Mouse (Mus musculus) gastrocnemius, adult 18-20 months (tissue): ENCODE results near the gene Vasn. TPM values are rescaled to one million over a fixed set of nuclear protein-coding genes. Genes with fewer than 3 reads are reported as not detected.

Experiments
- DNase-seq: peaks from one replicate; pipeline ENCODE4 v3.0.0; 2021; ENCODE audit warnings: low spot score
- total RNA-seq, 2 experiments: library from RNA; stranded (reverse); gene quantifications; 2 replicates each; pipeline ENCODE4 v1.2.3; 2021

Gene Vasn
- total RNA-seq, 2 experiments from 2014 or later = 4.1 to 5.0 TPM

DNA sequence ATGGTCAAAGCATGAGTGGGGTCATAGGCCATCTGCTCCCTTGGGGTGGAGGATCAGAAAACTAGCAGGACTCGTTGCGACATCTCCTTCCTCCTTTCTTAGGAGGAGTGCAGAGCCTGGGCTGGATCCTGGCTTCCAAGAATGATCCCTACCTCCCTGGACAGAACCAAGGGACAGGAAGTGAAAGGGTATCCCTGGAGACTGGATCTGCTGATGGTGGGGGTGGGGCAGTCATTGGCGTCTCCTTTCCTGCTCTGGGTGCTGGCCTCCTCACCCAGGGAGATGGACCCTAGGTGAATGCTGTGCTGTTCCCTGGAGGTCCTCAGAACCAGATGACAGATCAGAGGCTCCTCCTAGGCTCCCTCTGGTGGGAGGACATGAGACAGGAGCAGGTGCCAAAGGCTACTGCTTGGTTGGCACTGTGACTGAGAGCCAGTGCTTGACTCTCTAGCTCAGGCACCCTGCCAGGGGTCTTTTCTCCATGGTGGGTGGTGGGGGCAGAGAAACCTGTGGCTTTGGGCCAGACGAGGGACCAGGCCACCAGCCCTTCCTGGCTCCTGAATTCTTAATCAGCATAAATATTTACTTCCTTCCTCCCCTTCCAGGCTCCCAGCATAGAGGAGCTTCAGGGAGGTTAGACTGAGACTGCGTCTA, 33.2 kb upstream of the Vasn start:
- DNase-seq = peak; percentile 72

DNA sequence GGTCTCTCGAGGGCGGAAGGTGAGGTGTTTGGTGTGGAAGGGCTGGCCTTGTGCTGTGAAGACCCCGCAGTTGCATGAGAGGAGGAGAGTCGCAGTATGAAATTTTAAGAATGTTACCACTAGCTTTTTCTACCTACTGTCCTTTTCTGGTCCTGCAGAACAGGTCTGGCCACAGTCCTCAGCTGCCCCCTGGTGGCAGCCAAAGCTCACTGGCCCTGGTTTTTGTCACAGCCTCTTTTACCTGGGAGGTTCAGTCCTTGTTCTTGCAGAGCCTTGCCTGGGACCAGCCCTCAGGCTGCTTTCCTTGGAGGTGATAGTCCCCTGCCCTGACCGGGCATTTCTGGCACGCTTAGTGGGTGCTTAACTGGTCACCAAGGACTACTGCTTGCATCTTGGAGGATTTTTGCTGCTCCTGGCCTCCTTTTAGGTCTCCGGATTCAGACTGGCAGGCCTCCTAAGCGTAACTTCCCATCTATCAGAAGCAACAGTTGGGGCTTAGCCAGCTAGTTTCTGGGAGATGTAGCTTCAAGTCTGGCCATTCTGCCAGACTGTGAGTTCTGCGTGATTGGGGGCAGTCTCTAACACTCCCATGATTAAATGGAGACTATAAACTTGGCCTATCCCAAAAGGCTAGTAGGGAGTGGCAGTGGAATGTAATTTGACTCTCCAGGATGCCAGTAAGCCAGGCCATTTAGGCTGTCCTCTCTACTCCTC, 31.8 kb upstream of the Vasn start:
- peak; percentile 84 for DNase-seq

DNA sequence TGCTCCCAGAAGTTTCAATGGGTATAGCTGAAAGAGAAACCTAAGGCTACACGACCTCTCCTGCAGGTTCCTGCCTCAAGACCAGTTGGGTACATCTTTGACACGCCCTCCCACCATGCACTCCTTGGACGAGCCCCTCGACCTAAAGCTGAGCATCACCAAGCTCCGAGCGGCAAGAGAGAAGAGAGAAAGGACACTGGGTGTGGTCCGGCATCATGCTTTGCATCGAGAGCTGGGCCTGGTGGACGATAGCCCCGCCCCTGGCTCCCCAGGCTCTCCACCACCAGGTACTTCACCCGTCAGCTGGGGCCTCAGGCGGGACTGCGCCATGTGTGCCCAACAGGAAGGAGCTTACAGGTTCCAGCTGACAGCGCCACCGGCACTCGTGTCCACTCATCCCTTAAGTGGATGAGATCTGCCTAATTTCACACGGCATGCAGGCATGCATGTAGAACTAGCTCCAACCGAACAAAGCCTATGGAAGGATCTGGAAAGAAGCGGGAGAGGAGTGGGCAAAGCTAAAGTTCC, 31.1 kb upstream of the Vasn start:
- DNase-seq = no peak

DNA sequence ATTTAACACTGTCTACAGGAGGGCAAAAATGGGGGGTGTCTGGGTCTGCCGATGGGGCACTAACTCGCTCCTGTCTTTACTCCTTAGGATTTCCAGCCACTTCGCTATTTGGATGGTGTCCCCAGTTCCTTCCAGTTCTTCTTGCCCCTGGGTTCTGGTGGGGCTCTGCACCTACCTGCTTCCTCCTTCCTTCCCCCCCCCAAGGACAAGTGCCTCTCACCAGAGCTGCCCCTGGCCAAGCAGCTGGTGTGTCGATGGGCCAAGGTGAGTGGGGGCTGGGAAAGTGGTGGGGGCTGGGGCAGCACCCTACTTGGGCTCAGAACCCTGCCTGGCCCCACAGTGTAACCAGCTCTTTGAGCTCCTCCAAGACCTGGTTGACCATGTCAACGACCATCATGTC, 28.5 kb upstream of the Vasn start:
- no peak for DNase-seq

DNA sequence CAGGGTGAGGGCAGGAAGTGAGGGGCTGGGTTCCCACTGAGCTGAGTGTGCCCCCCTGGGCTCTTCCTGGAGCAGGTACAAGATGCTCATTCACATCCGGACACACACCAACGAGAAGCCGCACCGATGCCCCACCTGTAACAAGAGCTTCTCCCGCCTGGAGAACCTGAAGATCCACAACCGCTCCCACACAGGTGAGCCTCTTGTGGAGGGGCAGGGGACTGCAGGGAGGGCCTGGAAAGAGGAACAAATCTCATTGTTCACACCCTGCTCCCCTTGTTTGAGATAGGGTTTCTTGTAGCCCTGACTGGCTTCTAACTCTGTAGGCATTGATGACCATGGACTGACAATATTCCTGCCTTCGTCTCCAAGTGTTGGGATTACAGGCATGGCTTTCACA, 28.1 kb upstream of the Vasn start:
- DNase-seq = no peak

DNA sequence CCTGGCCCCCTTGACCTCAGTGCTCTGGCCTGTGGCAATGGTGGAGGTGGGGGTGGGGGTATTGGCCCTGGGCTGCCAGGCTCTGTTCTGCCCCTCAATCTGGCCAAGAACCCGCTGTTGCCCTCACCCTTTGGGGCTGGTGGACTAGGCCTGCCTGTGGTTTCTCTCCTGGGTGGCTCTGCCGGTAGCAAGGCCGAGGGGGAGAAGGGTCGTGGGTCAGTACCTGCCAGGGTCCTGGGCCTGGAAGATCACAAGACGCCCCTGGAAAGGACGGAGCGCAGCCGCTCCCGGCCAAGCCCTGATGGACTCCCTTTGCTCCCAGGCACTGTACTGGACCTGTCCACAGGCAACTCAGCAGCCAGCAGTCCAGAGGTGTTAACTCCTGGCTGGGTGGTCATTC, 26.0 kb upstream of the Vasn start:
- DNase-seq = no peak

DNA sequence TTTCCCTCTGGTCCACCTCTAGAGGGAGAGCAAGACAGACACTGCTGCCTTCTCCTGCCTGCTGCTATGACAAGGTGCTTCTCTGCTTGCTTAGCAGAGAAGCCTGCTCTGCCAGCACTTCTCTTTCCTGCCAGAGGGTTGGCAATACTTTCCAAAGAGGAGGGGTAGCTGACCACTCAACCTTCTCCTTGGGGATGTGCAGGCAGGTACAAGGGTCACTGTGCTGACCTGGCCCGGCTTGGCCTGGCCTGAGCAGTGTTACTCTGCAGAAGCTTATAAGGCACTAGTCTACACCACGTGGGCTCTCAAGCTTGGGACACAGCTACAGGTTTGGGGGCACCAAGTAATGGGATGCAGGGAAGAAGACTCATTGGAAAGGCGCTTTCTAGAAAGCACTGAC, 25.1 kb upstream of the Vasn start:
- DNase-seq = no peak

DNA sequence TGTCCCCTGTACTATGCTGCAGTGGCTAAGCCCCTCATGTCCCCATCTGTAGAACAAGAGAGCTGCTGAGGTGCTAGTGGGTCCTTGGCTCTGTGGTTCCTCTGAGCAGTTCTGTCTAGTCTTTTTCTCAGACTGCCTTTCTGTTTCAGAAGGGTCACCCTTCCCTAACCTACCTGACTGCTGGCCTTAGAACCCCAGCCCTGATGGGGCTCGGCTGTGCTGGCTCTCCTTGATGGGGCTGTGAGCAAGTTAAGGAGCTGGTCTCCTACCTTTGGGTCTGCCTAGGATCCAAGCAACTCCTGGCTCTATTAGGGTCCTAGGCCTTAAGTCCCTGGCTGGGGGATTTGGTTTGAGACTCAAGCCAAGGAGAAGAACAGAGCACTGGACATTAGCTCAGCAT, 24.4 kb upstream of the Vasn start:
- no peak for DNase-seq

DNA sequence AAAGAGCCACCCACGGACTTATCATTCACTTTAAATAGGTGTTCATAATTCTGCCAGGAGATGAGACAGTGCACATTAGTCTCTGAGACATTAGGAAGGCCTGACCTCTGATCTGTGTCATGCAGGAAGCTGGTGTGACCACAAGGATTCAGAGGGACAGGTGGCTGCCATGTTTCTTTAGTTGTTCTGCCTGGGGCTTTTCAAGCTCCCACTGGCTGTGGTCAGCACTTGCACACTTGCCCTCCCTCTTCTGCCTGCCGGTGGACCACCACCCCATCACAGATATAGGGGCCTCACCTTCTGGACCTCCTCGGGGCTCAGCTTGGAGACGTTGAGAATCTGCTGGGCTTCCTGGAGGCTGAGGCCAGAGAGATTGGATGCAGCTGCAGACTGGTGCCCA, 22.9 kb upstream of the Vasn start:
- no peak for DNase-seq

DNA sequence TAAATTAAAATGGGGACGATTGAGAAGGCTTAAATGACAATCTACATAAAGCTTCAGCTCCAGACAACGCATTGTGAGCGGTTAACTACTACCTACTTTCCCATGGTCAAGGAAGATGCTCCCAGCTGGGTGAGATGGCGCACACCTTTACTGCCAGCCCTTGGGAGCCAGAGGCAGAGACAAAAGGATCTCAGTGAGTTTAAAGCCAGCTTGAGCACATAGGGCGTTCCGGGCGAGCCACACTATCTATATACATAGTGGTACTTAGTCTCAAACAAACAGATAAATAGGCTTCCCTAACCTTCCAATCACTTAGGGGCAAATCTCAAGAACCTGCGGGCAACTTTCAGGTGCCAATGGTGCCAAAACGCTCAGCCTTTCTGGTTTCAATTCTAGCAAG, 15.7 kb upstream of the Vasn start:
- no peak for DNase-seq

DNA sequence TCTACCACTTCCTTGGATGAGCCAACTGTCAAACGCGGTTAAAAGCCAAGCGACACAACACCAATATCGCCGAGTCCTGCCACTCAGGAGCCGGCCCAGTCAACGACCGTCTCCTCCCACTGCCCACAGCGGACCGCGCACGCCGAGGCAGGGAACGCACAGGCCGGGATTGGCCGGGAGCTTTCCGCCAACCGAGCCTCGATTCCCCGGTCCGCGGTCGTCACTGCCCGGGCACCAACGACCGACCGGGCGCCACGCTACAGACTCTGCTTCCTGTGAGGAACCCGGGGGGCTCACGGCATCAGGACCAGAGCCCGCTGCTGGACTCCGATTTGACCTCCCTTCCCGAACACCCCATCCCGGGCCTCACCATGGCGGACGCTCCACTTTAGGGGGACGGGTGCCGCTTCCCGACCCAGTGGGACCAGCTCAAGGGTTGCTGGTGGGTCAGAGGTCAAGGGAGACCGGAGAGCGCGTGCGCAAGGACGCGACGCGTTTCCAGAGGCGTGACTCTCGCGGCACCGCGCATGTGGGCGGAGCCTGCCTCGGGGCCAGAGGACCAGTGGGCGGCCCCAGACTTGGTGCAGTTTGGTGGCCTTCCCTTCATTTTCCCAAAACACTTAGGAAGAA, 15.1 kb upstream of the Vasn start, which contains the start of gene Pam16:
Gene Pam16 (minus strand): TSS at position 508 of the 630 bp plus-strand sequence.
- DNase-seq = peak; percentile 94

DNA sequence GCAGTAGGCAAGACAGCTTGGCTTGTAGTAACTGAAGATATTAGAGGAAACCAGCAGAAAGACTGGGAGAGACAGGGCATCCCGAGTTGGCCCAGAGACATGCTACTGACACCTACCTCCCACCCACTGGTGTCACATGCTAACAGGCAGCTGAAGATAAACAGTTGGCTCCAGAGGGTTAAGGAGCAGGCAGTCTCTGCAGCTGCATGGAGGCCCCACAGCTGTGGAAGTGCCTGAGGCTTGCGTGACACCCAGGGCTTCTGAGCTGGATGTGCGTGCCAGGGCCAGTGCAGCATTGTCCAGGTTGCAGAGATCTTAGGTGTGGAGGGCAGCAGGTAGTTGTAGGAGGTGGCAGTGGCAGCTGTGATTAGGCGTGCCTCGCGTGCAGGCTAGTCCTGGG, 12.6 kb upstream of the Vasn start:
- no peak for DNase-seq

DNA sequence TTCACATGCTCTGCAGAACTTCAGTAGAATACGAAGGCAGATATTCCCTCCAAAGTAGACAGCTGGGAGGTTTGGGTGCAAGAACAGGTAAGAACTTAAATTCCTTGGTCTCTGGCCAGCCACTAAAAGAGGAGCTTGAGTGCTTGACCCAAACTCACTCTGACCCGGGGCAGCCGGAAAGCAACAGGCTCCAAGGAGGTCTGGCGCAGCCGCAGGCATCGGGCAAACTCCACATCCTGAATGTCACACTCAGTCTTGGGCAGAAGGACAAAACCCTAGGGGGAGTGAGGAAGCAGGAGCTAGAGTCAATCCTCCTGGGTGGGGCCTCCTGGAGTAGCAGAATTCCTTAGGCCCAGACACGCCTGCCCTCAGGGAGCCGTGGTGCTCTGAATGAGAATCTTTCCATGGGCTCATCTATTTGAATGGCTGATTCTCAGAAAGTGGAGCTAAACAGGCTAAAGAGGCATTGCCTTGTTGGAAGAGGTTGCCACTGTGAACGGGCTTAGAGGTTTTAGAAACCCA, 10.8 kb upstream of the Vasn start:
- no peak for DNase-seq

DNA sequence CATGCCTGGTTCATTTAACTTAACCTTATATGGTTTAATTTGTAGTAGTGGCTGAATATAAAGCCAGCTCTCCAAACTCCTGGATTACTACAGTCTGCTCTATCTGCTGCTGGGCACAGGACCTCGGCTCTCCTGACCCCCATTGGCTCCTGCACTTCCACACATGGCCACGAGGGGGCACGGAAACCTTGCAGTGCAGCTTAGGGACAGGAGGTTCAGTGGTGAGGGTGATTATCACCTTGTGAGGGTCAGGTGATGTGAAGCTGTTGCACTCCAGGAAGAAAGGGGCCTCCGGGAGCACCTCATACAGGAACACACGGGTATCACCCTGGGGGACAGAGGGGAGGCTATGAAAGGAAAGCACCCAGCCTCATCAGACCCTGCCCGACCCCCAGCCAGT, 9.8 kb upstream of the Vasn start:
- peak; percentile 90 for DNase-seq

DNA sequence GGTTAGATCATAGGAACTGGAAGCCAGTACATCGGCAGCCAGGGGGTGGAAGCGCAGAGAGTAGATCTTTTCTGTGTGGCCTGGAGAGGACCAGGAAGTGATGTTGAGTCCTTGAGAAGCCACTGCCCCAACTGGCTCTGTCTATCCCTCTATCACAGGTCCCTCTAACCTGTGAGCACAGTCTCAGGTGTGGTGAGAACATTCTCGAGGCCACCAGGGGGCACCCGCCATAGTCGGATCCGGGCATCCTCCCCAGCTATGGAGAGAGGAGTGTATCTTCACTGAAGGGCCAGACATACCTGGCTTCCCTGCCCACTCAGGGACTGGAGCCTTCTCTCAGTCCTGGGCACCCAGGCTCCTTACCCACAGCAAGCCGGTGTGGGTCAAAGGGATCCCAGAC, 7.7 kb upstream of the Vasn start:
- DNase-seq = no peak

DNA sequence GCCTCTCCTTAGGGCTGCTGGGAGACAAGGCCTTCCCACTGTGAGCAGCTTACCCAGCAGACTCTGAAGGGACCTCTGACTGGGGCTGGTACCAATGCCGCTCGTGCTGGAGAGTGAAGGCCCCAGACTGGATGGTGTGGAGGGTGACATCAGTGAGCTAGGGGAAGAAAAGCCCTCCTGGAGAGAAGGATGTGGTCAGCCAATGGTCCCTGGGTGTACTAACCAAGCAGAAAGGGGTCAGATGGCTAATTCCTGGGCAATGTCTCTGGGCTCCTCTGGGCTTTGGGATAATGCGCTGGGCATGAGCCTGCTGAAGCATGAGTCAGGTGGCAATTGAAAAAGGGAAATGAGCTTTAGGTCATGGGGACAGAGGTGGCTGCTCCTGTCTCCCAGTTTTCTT, 6.1 kb upstream of the Vasn start:
- DNase-seq = no peak

DNA sequence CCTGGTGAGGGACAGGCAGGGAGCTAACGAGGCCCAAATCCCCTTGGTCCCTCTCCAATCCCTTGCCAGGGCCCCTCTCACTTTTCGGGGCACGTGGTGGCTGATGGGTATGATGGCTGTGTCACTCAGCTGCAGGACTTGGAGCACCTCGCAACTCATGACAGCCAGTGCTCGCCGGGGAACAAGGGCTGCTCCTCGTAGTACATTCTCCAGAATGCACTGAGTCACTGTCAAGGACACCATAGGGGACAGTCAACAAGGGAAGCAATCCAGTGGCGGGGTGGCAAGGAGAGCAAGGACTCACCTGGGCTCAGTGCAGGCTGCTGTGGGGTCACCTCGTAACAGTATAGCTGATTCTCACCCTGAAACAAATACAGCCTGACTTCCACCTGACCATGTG, 5.1 kb upstream of the Vasn start:
- DNase-seq = no peak

DNA sequence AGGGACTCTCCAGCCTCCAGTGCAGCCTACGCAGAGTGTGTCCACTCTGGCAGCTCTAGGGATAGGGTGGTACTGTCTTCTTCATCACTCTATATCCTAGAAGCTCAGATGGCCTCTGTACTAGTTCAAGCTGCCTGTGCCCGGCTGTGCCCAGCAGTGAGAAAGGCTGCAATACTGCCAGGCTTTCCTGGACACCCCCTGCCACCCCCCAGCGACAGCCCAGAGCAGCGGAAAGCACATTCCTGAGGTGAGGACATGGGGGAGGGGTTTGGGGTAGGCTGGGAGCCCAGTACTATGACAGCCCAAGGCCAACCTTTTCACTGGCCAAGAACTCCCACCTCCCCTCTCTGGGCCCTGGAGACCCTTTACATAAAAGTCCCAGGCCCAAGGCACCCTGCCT, 4.0 kb upstream of the Vasn start:
- DNase-seq = no peak

DNA sequence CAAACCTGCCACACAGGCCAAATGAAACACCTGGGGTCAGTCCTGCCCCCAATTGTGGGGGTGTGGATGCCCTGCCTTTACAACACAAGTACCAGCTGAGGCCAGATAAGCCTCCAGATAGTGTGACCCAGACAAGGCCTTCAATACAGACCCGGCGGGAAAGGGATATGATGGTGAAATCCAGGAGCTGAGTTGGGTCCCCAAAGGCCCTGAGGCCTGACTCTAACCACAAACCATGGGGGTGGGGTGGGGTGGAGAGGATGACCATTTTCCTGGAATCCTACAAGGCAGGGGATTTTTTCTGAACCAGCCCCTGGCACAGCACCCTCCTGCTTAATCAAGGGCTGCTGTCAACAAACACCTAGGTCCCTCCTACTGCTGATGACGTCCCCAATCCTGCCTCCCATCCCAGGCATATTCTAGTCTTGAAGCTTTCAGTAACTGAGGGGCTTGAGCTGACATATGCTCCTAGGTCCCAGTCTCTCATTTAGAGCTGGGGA, 800 bp upstream of the Vasn start:
- DNase-seq = no peak

DNA sequence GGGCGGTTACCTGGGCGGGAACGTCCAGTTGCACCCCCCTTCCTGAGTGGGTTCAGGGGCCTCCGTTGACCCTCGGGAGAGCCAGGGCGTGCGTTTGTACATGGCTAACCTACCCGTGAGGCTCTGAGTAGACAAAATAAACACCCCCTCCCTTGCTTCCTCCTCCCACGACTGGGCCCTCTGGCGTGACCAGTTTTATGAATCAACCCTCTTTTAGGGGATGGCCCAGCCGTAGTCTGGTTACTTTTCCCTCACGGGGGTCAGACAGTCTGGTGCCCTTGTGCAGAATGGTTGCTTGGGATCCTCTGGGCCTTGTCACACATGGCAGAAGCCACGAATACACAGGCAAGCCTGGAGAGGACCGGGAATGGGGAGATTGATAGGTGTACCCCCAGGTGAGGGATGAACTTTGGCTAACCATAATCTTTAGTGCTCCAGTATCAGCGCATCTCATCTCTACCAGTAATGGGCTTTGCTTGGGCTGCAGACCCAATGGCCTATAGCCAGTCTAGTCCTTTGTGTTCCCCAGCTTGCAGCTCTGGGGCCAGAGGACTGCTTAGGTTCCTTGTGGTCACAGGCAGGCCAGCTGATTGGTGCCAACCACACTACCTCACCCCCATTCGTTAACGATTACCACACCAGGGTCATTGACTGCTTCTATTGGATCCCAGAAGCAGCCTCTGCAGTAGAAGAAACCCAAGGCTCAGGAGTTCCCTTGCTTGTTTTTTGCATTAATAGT, 695 bp downstream of the Vasn start:
- no peak for DNase-seq

DNA sequence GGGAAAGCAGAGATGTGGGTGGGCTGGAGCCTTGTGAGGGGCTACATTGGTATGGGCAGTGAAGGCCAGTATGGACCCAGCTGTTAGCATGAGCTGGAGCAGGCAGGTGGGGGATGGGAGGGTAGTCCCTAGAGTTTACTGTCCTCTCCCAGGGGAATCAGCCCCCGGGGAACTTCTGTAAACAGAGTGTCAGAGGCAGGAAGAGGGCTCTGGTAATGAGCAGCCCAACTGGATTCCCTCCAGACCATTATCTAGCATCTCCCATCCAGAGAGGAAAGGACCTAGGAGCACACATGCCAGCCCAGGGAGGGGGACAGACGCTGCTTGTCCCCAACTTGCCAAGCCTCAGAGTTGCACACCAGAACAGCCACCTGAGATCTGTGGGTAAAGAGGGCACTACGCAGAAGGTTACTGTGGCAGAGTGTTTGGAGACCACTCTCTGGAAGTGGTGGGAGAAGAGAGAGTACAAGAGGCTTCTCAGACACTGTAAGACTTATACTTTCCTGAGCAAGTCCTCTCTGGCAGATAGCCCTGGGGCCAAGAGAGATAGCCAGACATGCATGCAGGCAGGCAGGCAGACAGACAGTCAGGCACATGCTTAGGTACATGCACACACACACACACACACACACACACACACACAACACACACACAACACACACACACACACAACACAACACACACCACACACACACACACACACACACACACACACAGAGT, 1.5 kb downstream of the Vasn start:
- DNase-seq = no peak
